Mouse (Mus musculus) embryonic stem cell, embryonic (primary cell): Measurements from ENCODE around the gene Grtp1.

Experiments
- CTCF ChIA-PET, 4 experiments: fragments of 300-600 bp in 2 of 4; fragments of 350-600 bp in 2 of 4; sonication (Branson Sonifier 250); formaldehyde crosslinking; loops; one replicate each; lab custom pipeline; 2022; ENCODE audit warnings: inconsistent platforms in 2 of 4; lab: Charles Lee
- POLR2A ChIA-PET, 4 experiments: fragments of 300-600 bp in 2 of 4; fragments of 350-600 bp in 2 of 4; sonication (Branson Sonifier 250); formaldehyde crosslinking; loops; one replicate each; lab custom pipeline; 2022; ENCODE audit warnings: antibody characterized with exemption in 4 of 4, inconsistent platforms in 1 of 4; lab: Charles Lee

Grtp1 gene

GRCm38 (mm10) chr8:13200301-13201012 lies at the start of gene Grtp1:
TSS of gene Grtp1 (minus strand) at chr8:13200620.
- CTCF ChIA-PET, result no interaction called here
- POLR2A ChIA-PET, result interaction anchor here in 3 of 4 experiments (0.6 to 17.0 kb wide), 15 partner anchors 9 to 265 kb away, joined by 3 to 191 read pairs (median 10); partner anchors contain the start of gene Lamp1 (in 2 of the 3)

DNA sequence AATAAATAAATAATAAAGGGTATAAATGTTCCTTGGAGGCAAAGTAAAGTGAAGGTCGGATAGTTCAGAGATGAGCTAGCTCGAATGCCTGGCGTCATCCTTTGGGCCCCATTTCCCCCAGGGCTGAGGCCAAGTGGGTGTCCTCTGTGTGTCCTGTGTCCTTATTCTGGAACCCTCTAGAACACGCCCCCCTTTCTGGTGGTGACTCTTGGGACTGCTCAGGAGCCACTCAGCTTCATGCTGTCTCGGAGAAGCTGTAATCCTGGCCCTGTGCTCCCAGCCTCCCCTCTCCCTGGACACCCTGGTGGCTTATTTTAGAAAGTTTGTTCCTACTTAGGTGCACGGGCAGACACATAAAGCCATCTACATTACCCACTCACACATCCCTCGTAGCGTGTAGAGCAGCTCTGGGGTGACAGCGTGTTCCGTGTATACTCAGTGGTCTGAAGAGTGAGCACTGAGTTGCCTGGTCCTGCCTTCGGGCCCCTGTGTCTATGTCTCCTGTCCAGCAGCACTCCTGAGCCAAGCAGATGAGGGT lies 44.0 kb upstream of the Grtp1 start:
- CTCF ChIA-PET, result interaction anchor here in 2 of 4 experiments (0.7 to 1.4 kb wide), 2 partner anchors 9 to 841 kb away, joined by 3 to 4 read pairs; partner anchors contain the start of gene Adprhl1 (in 1 of the 2)
- POLR2A ChIA-PET, result interaction anchor here in 2 of 4 experiments (1.0 to 1.3 kb wide), 2 partner anchors 29 to 31 kb away, joined by 3 read pairs; no protein-coding TSS in a partner anchor

GRCm38 (mm10) chr8:13242985-13243870 lies 42.8 kb upstream of the Grtp1 start:
- ChIA-PET CTCF (interaction anchor here in 2 of 4 experiments (0.9 to 1.4 kb wide), 2 partner anchors 11 kb away, joined by 3 to 4 read pairs; partner anchors contain the start of gene Adprhl1 (in 2 of the 2)), POLR2A (interaction anchor here in 2 of 4 experiments (1.3 to 1.5 kb wide), 3 partner anchors 10 to 28 kb away, joined by 3 to 4 read pairs (median 3); partner anchors contain the start of gene Adprhl1 (in 1 of the 2))

DNA sequence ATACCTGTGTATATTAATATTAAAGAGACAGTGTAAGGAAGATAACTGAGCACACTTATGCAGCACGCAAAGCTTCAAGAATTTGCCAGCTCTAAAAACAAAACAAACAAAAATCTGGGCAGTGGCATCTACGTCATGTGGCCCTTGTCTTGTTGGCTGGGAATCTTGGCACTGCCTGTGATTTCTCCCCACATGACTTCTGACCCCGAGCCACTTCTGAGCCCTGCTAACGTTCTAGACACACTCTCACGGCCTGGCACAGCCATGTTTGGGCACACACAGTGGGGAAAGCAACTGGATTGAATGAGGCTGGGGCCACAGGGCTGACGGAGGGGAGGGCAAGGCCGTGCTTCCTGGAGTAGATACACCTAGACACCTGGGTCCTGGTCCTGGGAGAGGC lies 40.3 kb upstream of the Grtp1 start:
- ChIA-PET POLR2A (interaction anchor here in 1 of 4 experiments (1.5 kb wide), 1 partner anchor 12 kb away, joined by 3 read pairs; no protein-coding TSS in a partner anchor), CTCF (no interaction called here)

- ChIA-PET POLR2A (interaction anchor here in 1 of 4 experiments (1.5 kb wide), 1 partner anchor 12 kb away, joined by 3 read pairs; no protein-coding TSS in a partner anchor), CTCF (no interaction called here)
Measured at GRCm38 (mm10) chr8:13240055-13240454, 39.6 kb upstream of the Grtp1 start.

DNA sequence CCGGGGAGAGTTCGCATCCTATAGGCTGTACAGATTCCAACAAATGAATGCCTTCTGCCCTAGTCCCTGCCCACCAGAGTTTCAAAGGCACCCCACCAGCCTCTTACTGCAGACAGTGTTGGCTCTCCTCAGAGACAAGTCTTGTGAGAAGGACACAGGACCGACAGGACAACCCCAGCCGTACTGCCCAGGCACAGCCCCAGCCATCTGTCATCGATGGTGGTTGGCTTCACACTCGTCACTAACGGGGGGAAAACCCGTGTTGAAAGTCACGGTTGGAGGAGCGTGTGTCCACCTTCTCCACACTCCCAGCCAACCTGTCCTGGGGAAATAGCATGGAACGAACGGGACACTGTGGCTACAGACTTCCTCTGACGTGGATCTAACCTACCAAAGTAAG lies 34.4 kb upstream of the Grtp1 start:
- POLR2A ChIA-PET, result interaction anchor here in 1 of 4 experiments (0.6 kb wide), 1 partner anchor 401 kb away, joined by 3 read pairs; no protein-coding TSS in a partner anchor
- CTCF ChIA-PET, result interaction anchor here in 2 of 4 experiments (0.6 to 1.6 kb wide), 3 partner anchors 19 to 434 kb away, joined by 3 to 4 read pairs (median 4); partner anchors contain the start of gene Adprhl1 (in 1 of the 2)

- POLR2A ChIA-PET, result interaction anchor here in 2 of 4 experiments (1.1 to 1.9 kb wide), 4 partner anchors 10 to 71 kb away, joined by 3 to 7 read pairs (median 3); partner anchors contain the start of gene Lamp1 (in 1 of the 2)
- CTCF ChIA-PET, result no interaction called here
Measured at GRCm38 (mm10) chr8:13230471-13230870, 30.1 kb upstream of the Grtp1 start.

GRCm38 (mm10) chr8:13229802-13230201 lies 29.4 kb upstream of the Grtp1 start:
- CTCF ChIA-PET, result interaction anchor here in 2 of 4 experiments (0.7 to 1.1 kb wide), 3 partner anchors 58 to 98 kb away, joined by 3 read pairs; partner anchors contain the start of genes Dcun1d2 (in 1 of the 2) and Tmco3 (in 1 of the 2)
- POLR2A ChIA-PET, result interaction anchor here in 2 of 4 experiments (0.5 to 1.9 kb wide), 14 partner anchors 9 to 1938 kb away, joined by 3 to 7 read pairs (median 3); partner anchors contain the start of genes Lamp1 (in 2 of the 2) and Adprhl1 (in 1 of the 2)

DNA sequence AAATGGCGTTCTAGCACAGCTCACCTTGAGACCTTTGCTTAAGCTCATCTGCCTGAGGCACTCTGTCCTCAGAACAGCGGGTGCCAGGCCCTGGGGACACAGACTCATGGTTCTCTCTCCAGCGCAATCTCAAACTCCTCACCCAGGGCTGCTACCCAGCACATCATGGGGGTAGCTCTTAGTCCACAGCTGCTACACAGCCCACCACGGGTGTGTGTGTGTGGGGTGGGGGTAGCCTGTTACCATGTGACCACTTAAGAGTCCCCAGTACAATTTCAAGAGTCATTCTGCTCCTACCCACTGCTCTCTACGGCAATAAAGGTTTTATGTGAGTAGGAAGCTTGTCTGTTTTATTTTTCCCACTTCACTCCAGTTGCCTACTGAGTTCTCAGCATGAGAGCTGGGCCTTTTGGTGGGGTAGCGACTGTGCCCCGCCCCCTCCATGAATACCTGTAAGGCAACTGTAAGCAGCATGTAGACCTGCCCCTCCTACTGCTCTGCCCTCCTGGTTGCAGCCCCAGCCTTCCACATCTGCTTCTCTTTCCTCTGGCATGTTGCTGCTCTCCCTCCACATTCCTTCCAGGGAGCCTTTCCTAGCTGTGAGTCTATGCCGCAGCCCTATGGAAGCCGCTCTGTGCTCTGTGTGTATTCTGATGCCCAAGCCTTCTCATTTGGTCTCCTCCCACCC lies 28.6 kb upstream of the Grtp1 start:
- CTCF ChIA-PET, result interaction anchor here in 3 of 4 experiments (0.6 to 1.1 kb wide), 4 partner anchors 59 to 261 kb away, joined by 3 read pairs; partner anchors contain the start of genes Dcun1d2 (in 1 of the 3) and Tmco3 (in 1 of the 3)

DNA sequence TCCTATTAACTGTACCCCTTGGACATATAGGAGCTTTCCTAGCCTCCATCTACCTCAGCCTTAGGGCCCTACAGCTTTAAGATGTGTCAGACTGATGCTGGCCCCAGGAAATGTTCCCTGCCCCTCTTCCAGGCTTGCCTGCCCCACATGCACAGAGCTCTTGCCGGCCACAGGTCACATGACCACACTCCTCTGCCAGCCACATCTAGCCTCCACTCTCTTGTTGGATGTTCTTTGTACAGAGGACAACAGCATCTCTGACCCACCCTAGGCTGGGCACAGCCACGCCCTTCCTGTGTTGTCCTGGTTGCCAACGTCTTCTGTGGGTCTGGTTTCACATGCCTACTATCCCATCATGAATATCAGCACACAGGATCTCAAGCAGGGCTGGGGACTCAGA lies 26.8 kb upstream of the Grtp1 start:
- ChIA-PET POLR2A (interaction anchor here in 2 of 4 experiments (1.1 to 4.0 kb wide), 5 partner anchors 16 to 270 kb away, joined by 3 to 16 read pairs (median 4); partner anchors contain the start of gene Lamp1 (in 1 of the 2)), CTCF (interaction anchor here in 1 of 4 experiments (0.6 kb wide), 1 partner anchor 79 kb away, joined by 3 read pairs; no protein-coding TSS in a partner anchor)

More for the DNA sequence above, 28.6 kb upstream of the Grtp1 start:
- POLR2A ChIA-PET, result interaction anchor here in 2 of 4 experiments (0.9 to 1.9 kb wide), 14 partner anchors 9 to 149 kb away, joined by 3 to 7 read pairs (median 3); partner anchors contain the start of genes Lamp1 (in 2 of the 2) and Adprhl1 (in 1 of the 2)

DNA sequence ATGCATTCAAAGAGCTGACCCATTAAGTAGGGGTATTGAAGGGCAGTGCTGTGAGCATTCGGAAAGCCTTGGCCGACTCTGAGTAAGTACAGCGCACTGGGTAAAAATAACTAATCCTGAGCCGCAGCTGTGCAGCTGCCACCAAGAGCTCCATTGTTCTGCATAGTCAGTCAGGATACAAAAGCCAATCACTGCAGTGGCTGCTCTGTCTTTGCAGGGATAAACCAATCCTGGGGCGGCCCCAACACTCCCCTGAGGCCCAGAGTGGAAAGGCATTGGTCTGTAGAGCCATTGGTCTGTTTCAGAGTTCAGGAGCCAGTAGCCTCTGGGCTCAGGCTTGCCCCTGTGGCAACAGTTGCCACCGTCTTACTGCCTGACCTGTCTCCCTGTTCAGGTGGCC lies 25.9 kb upstream of the Grtp1 start:
- ChIA-PET POLR2A (interaction anchor here in 2 of 4 experiments (0.7 to 4.0 kb wide), 8 partner anchors 10 to 88 kb away, joined by 3 to 16 read pairs (median 3); partner anchors contain the start of gene Lamp1 (in 1 of the 2)), CTCF (interaction anchor here in 1 of 4 experiments (0.6 kb wide), 1 partner anchor 79 kb away, joined by 3 read pairs; no protein-coding TSS in a partner anchor)

- ChIA-PET POLR2A (interaction anchor here in 3 of 4 experiments (0.6 to 4.0 kb wide), 8 partner anchors 11 to 388 kb away, joined by 3 to 16 read pairs (median 4); no protein-coding TSS in a partner anchor), CTCF (interaction anchor here in 1 of 4 experiments (1.1 kb wide), 1 partner anchor 10 kb away, joined by 3 read pairs; no protein-coding TSS in a partner anchor)
Measured at GRCm38 (mm10) chr8:13224426-13224825, 24.0 kb upstream of the Grtp1 start.

DNA sequence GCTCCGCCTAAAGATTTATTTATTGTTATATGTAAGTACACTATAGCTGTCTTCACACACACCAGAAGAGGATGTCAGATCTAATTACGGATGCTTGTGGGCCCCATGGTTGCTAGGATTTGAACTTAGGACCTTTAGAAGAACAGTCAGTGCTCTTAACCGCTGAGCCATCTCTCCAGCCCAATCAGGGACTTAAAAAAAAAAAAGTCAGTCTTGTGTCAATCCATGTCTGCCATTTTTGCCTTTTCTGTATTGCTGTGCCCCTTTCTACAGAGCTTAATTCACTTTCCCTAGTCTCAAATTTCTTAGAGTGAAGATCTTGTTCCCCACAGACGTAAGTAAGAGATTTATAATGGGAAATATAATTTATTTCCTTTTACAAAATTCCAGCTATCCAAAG lies 18.0 kb upstream of the Grtp1 start:
- CTCF ChIA-PET, result no interaction called here
- POLR2A ChIA-PET, result interaction anchor here in 2 of 4 experiments (0.7 to 1.5 kb wide), 3 partner anchors 9 to 381 kb away, joined by 3 to 4 read pairs (median 4); no protein-coding TSS in a partner anchor

DNA sequence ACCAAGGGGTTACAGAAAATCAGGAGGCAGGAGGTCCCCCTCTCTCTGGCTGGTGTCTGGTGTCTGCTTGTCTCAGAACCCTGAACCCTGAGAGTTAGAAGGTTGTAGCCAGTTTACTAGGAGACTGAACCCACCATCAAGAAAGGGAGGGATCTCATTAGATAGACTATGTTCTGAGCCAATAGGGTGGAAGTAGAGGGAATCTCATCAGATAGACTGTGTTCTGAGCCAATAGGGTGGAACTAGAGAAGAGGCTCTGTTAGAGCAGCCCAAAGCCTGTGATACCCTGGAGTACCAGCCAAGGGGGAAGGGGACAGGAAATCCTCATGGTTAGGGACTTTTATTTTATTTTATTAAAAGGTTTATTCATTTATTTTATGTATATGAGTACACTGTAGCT lies 17.6 kb upstream of the Grtp1 start:
- POLR2A ChIA-PET, result interaction anchor here in 1 of 4 experiments (1.2 to 1.5 kb wide), 2 partner anchors 9 to 40 kb away, joined by 3 to 4 read pairs; no protein-coding TSS in a partner anchor
- CTCF ChIA-PET, result no interaction called here

DNA sequence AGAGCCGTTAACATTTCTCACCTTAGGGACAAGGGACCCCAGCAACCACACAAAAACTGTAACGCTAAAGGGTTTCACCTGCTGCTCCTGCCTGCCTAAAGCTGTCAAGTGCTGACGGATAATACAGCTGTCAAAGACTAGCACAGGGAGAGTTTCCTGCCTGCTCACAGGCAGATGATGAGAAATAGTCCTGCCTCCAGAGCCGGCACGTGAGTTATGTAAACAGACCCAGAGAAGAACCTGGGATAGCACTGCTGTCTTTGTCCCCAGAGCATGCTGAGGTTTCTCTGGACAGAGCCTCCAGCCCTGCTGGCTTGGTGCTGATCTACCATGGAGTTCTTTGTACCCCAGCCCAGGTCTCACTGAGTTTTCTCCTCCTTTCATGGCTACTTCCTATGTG lies 16.7 kb upstream of the Grtp1 start:
- ChIA-PET CTCF (interaction anchor here in 1 of 4 experiments (0.5 kb wide), 1 partner anchor 47 kb away, joined by 6 read pairs; no protein-coding TSS in a partner anchor), POLR2A (interaction anchor here in 2 of 4 experiments (0.9 to 2.2 kb wide), 5 partner anchors 9 to 25 kb away, joined by 3 to 7 read pairs (median 3); no protein-coding TSS in a partner anchor)

GRCm38 (mm10) chr8:13216386-13216785 lies 16.0 kb upstream of the Grtp1 start:
- ChIA-PET CTCF (no interaction called here), POLR2A (interaction anchor here in 2 of 4 experiments (0.6 to 2.2 kb wide), 5 partner anchors 10 to 40 kb away, joined by 3 to 7 read pairs (median 3); no protein-coding TSS in a partner anchor)
